Mouse (Mus musculus): ENCODE results near the gene Ccdc92b.

GRCm38 (mm10) chr11:74649647-74650551 lies 30.5 kb downstream of the Ccdc92b start:
- TF ChIP-seq EP300 (IDR thresholded peaks at IDR 0.05; ENCODE audit: low read length) (no peak), CTCF (conservative IDR thresholded peaks at IDR 0.05 in 1 of 2, IDR thresholded peaks at IDR 0.05 in 1 of 2; ENCODE audit: low read depth in 2 of 2, low read length in 2 of 2) (no peak), JUN (IDR thresholded peaks at IDR 0.05; ENCODE audit: insufficient read depth, low read depth, low read length) (no peak), GABPA (IDR thresholded peaks at IDR 0.05; ENCODE audit: insufficient replicate concordance, low read depth, low read length) (no peak), POLR2A (IDR thresholded peaks at IDR 0.05; ENCODE audit: low read depth, low read length) (no peak), HCFC1 (IDR thresholded peaks at IDR 0.05; ENCODE audit: low read depth, low read length) (no peak), MAX (IDR thresholded peaks at IDR 0.05; ENCODE audit: low read length) (no peak), ZMIZ1 (IDR thresholded peaks at IDR 0.05; ENCODE audit: low read depth, low read length) (no peak), ZNF384 (IDR thresholded peaks at IDR 0.05; ENCODE audit: low read depth, low read length) (no peak), RAD21 (IDR thresholded peaks at IDR 0.05; ENCODE audit: low read depth, low read length) (no peak)

Measured in CH12.LX (cell line).